Mouse (Mus musculus): ENCODE data around the gene Acot8.

Gene Acot8

GRCm38 (mm10) chr2:164792400-164793190 lies 12.1 kb downstream of the Acot8 start:
- no peak for TF ChIP-seq GATA4 (IDR thresholded peaks at IDR 0.05; ENCODE audit: insufficient replicate concordance, low read length)

- no peak for TF ChIP-seq GATA4 (IDR thresholded peaks at IDR 0.05; ENCODE audit: insufficient replicate concordance, low read length)
Measured at GRCm38 (mm10) chr2:164791841-164792261, 12.8 kb downstream of the Acot8 start.

GRCm38 (mm10) chr2:164790451-164790850 lies 14.2 kb downstream of the Acot8 start:
- TF ChIP-seq GATA4 (IDR thresholded peaks at IDR 0.05; ENCODE audit: insufficient replicate concordance, low read length): no peak

- no peak for TF ChIP-seq GATA4 (IDR thresholded peaks at IDR 0.05; ENCODE audit: insufficient replicate concordance, low read length)
Measured at GRCm38 (mm10) chr2:164788411-164788810, 16.3 kb downstream of the Acot8 start.

GRCm38 (mm10) chr2:164787779-164788178 lies 16.9 kb downstream of the Acot8 start:
- TF ChIP-seq GATA4 (IDR thresholded peaks at IDR 0.05; ENCODE audit: insufficient replicate concordance, low read length): no peak

- no peak for TF ChIP-seq GATA4 (IDR thresholded peaks at IDR 0.05; ENCODE audit: insufficient replicate concordance, low read length)
Measured at GRCm38 (mm10) chr2:164787032-164787431, 17.6 kb downstream of the Acot8 start.

GRCm38 (mm10) chr2:164786388-164786885 lies 18.2 kb downstream of the Acot8 start:
- no peak for TF ChIP-seq GATA4 (IDR thresholded peaks at IDR 0.05; ENCODE audit: insufficient replicate concordance, low read length)

- TF ChIP-seq GATA4 (IDR thresholded peaks at IDR 0.05; ENCODE audit: insufficient replicate concordance, low read length): peak; percentile 21; the same call in 1 of the 2 replicates
Measured at GRCm38 (mm10) chr2:164785481-164786387, 18.9 kb downstream of the Acot8 start, which contains the start of gene Snx21. Gene Snx21, plus strand, starts transcription at chr2:164785823.

- no peak for TF ChIP-seq GATA4 (IDR thresholded peaks at IDR 0.05; ENCODE audit: insufficient replicate concordance, low read length)
Measured at GRCm38 (mm10) chr2:164784869-164785420, 19.7 kb downstream of the Acot8 start.

GRCm38 (mm10) chr2:164783926-164784581 lies 20.6 kb downstream of the Acot8 start:
- no peak for TF ChIP-seq GATA4 (IDR thresholded peaks at IDR 0.05; ENCODE audit: insufficient replicate concordance, low read length)

GRCm38 (mm10) chr2:164781876-164782275 lies 22.8 kb downstream of the Acot8 start:
- TF ChIP-seq GATA4 (IDR thresholded peaks at IDR 0.05; ENCODE audit: insufficient replicate concordance, low read length): no peak

- no peak for TF ChIP-seq GATA4 (IDR thresholded peaks at IDR 0.05; ENCODE audit: insufficient replicate concordance, low read length)
Measured at GRCm38 (mm10) chr2:164779481-164780086, 25.1 kb downstream of the Acot8 start, which contains the start of gene Tnnc2. Gene Tnnc2, minus strand, starts transcription at chr2:164779967.

- no peak for TF ChIP-seq GATA4 (IDR thresholded peaks at IDR 0.05; ENCODE audit: insufficient replicate concordance, low read length)
Measured at GRCm38 (mm10) chr2:164778809-164779208, 25.9 kb downstream of the Acot8 start.

GRCm38 (mm10) chr2:164778015-164778287 lies 26.7 kb downstream of the Acot8 start:
- TF ChIP-seq GATA4 (IDR thresholded peaks at IDR 0.05; ENCODE audit: insufficient replicate concordance, low read length): no peak

Measured in liver, adult (tissue).